Mouse (Mus musculus) thymus, adult 2 months (tissue): ENCODE measurements around the gene Gm45140.

Experiments
- CTCF ChIP-seq: fragments of 200-500 bp; IDR thresholded peaks from 2 replicates; pipeline ENCODE4 v1.5.1; 2012; ENCODE audit warnings: mild to moderate bottlenecking, control low read depth, low read length, moderate library complexity, borderline replicate concordance; ENCODE audit not compliant: control insufficient read depth, poor library complexity, insufficient read depth; ENCODE audit errors: extremely low read depth
- POLR2A ChIP-seq: fragments of 200-500 bp; IDR thresholded peaks from 2 replicates; pipeline ENCODE4 v1.6.1; 2012; ENCODE audit warnings: mild to moderate bottlenecking, low read length, control low read depth, moderate library complexity; ENCODE audit not compliant: control insufficient read depth, poor library complexity, insufficient read depth; ENCODE audit errors: extremely low read depth

DNA sequence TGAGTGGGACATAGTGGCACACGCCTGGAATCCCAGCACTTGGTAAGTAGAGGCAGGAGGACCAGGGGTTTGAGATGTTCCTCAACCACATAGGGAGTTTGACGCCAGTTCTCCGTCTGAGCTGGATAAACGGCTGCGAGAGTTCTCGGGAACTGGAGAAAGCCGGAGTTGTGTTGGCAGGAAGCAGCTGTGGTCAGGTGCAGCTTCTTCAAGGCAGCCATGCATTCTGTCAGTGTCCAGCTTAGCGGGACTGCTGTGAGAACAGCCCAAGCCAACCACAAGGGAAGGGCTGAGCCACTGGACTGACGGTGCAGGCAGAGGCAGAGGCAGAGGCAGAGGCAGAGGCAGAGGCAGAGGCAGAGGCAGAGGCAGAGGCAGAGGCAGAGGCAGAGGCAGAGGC lies 60.7 kb downstream of the Gm45140 start:
- TF ChIP-seq POLR2A, result no peak
- TF ChIP-seq CTCF, result no peak
